Mouse (Mus musculus): ENCODE data around the gene Nudt4.

DNA sequence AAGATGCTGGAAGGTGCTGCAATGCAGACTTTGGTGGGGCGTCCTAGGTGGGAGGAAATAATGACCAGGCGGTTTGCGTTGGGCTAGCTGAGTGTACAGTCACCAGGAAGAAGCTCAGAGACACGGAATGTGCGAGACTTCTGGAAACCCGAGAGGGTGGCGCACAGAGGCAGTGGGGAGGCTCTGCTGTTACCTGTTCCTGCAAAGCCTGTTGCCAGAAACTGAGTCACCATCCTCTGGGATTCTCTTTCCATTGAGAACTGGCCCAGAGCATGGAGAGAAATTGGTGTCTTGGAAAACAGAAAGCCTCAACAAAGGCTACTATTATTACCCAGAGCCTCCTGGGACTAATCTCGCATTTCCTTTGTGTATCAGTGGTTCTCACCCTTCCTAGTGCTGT, 55.8 kb downstream of the Nudt4 start:
- TF ChIP-seq CTCF (IDR thresholded peaks at IDR 0.05; ENCODE audit: control insufficient read depth, insufficient read depth, insufficient read length) (no peak), MYOG (IDR thresholded peaks at IDR 0.05; ENCODE audit: control insufficient read depth, extremely low read depth, insufficient read length) (no peak), MAX (IDR thresholded peaks at IDR 0.05) (no peak), MYOD1 (IDR thresholded peaks at IDR 0.05; ENCODE audit: control insufficient read depth, insufficient read length, low read depth) (no peak), USF1 (IDR thresholded peaks at IDR 0.05; ENCODE audit: low read depth) (no peak), CEBPB (IDR thresholded peaks at IDR 0.05; ENCODE audit: low read depth) (no peak), FOSL1 (IDR thresholded peaks at IDR 0.05; ENCODE audit: insufficient read depth, low read length, poor library complexity, severe bottlenecking) (no peak)

Measured in C2C12 (cell line).